Mouse (Mus musculus) stomach, postnatal 0 days (tissue): ENCODE data around the gene Ccdc138.

Experiments
- CTCF ChIP-seq: IDR thresholded peaks from 2 replicates; pipeline ENCODE4 v1.5.1; 2016; ENCODE audit warnings: antibody characterized with exemption, low read depth, mild to moderate bottlenecking, moderate library complexity
- EP300 ChIP-seq: optimal IDR thresholded peaks from 2 replicates; pipeline ENCODE3; 2016; ENCODE audit warnings: antibody characterized with exemption

- peak; percentile 43; the same call in 1 of the 2 replicates for TF ChIP-seq CTCF
- TF ChIP-seq EP300 = peak; percentile 75
Observed at GRCm38 (mm10) chr10:58616565-58616964, 118.8 kb downstream of the Ccdc138 start.
